ENCODE assay signal across 9 mouse cellular contexts in genomic region chr1:155415421-155415820, GRCm38 (mm10). TPM values are rescaled to one million over a fixed set of nuclear protein-coding genes. Genes with fewer than 3 reads are reported as not detected.
A peak's percentile ranks its signal among the peaks of the same experiment; 100 is the strongest.
DNase-seq lines count a peak whose midpoint lies in the region; ATAC-seq and TF ChIP-seq lines count a peak whose summit lies in the region.
"Had no signal": no experiment of that assay in that cellular context is flagged by ENCODE, and none has a peak within 500 bp of the region (broad histone marks: within the 10 kb centered on the region; RNA-seq: fewer than 3 reads in every experiment).

No protein-coding gene starts in this region.

- peak; percentile 13 to 43 for DNase-seq in cerebellum, postnatal 10 days
- no peak for DNase-seq in cerebellum, adult 18-20 months
- no peak for DNase-seq in liver, embryonic 11.5 days (ENCODE audit: low spot score)
- DNase-seq in liver: no peak
- peak; percentile 59 for DNase-seq in hindbrain, postnatal 0 days (ENCODE audit: low spot score)
- no peak for DNase-seq in layer of hippocampus, adult 8-10 months (ENCODE audit: low spot score in 2 of 2)
- no peak for DNase-seq in urinary bladder, postnatal 14 days (ENCODE audit: low spot score)
- DNase-seq: thymus, adult 2 months had no signal

- peaks cover 14% of the 10 kb centered on the region for H3K4me1 ChIP-seq in liver, embryonic 11.5 days (replicated peaks; ENCODE audit: control insufficient read depth, insufficient read depth, low read length)
- no peaks in the 10 kb centered on the region for H3K4me1 ChIP-seq in hindbrain, postnatal 0 days (ENCODE audit: insufficient read depth, low read length)
- H3K4me1 ChIP-seq in neural tube, embryonic 13.5 days (replicated peaks): peaks cover 30% of the 10 kb centered on the region

- no peaks in the 10 kb centered on the region for H3K36me3 ChIP-seq in liver, embryonic 11.5 days (ENCODE audit: control insufficient read depth, insufficient read depth, low read length)
- H3K36me3 ChIP-seq in hindbrain, postnatal 0 days (ENCODE audit: insufficient read depth, low read length): no peaks in the 10 kb centered on the region
- H3K36me3 ChIP-seq in neural tube, embryonic 13.5 days: no peaks in the 10 kb centered on the region

- WGBS in liver, embryonic 11.5 days: 66% methylated on average over 4 of the region's 4 CpGs
- 27% methylated on average over 4 of the region's 4 CpGs for WGBS in hindbrain, postnatal 0 days
- 21% methylated on average over 4 of the region's 4 CpGs for WGBS in neural tube, embryonic 13.5 days

- H3K9me3 ChIP-seq in liver, embryonic 11.5 days (ENCODE audit: control insufficient read depth, low read length): no peaks in the 10 kb centered on the region
- H3K9me3 ChIP-seq in hindbrain, postnatal 0 days (ENCODE audit: low read length): no peaks in the 10 kb centered on the region
- H3K9me3 ChIP-seq in neural tube, embryonic 13.5 days: no peaks in the 10 kb centered on the region

- no peak overlapping the region for H3K27ac ChIP-seq in liver, embryonic 11.5 days (ENCODE audit: low read depth, low read length)
- H3K27ac ChIP-seq in hindbrain, postnatal 0 days: peak overlapping the region; percentile 51
- H3K27ac ChIP-seq in neural tube, embryonic 13.5 days (replicated peaks): peak overlapping the region; percentile 75

- H3K9ac ChIP-seq in liver, embryonic 11.5 days (ENCODE audit: low read depth, low read length): 0 out of 2 replicates have a peak overlapping the region, but pooled peaks have one; percentile 8
- peak overlapping the region; percentile 41 for H3K9ac ChIP-seq in hindbrain, postnatal 0 days (replicated peaks; ENCODE audit: low read length)
- H3K9ac ChIP-seq in neural tube, embryonic 13.5 days: peak overlapping the region; percentile 95

- peak overlapping the region; percentile 76 for H3K4me2 ChIP-seq in liver, embryonic 11.5 days
- peak overlapping the region; percentile 55 for H3K4me2 ChIP-seq in hindbrain, postnatal 0 days (ENCODE audit: low read depth, low read length)
- peak overlapping the region; percentile 61 for H3K4me2 ChIP-seq in neural tube, embryonic 13.5 days

- ATAC-seq in liver, embryonic 11.5 days (replicated peaks; ENCODE audit: low FRiP score): no peak
- no peak for ATAC-seq in hindbrain, postnatal 0 days
- 0 out of 2 replicates have a peak, but pooled peaks have one; percentile 24 for ATAC-seq in neural tube, embryonic 13.5 days (ENCODE audit: low read depth)

- no peak for TF ChIP-seq CTCF in hindbrain, postnatal 0 days (IDR thresholded peaks at IDR 0.05; ENCODE audit: low read depth)

- H3K4me3 ChIP-seq in liver, embryonic 11.5 days (ENCODE audit: low read depth, low read length): peak overlapping the region; percentile 15
- H3K4me3 ChIP-seq in hindbrain, postnatal 0 days (ENCODE audit: low read length): peak overlapping the region; percentile 88
- H3K4me3 ChIP-seq in neural tube, embryonic 13.5 days: peak overlapping the region; percentile 93

- H3K27me3 ChIP-seq in liver, embryonic 11.5 days (replicated peaks; ENCODE audit: control insufficient read depth, insufficient read depth, low read length): no peaks in the 10 kb centered on the region
- no peaks in the 10 kb centered on the region for H3K27me3 ChIP-seq in hindbrain, postnatal 0 days (ENCODE audit: insufficient read depth, low read length)
- H3K27me3 ChIP-seq in neural tube, embryonic 13.5 days: no peaks in the 10 kb centered on the region

RNA-seq across cellular contexts. Expression of gene Xpr1, which starts 1.8 kb away (rescaled TPM):
- 5.3 and 8.0 TPM in 2 replicates for polyA plus RNA-seq in liver, embryonic 11.5 days (2014; fragmentation: Nextera tagmentation; extraction: Ambion mirVana)
- 107 and 126 TPM in 2 replicates for total RNA-seq in hindbrain, postnatal 0 days (2014; rRNA removed)
- 28.5 and 33.8 TPM in 2 replicates for polyA plus RNA-seq in hindbrain, postnatal 0 days (2015; fragmentation: Nextera tagmentation; extraction: Ambion mirVana)
- polyA plus RNA-seq in neural tube, embryonic 13.5 days (2015; fragmentation: Nextera tagmentation; extraction: Ambion mirVana): 45.3 and 48.7 TPM in 2 replicates
- total RNA-seq in layer of hippocampus, adult 8-10 months (2022): 10 to 100 TPM; 80.9 to 99.1 (median 88.4) TPM

Comparison
In these comparisons a context has a peak if more than half of its experiments do, and no peak if none do; other contexts are left out.
1. DNase-seq: peak in cerebellum, postnatal 10 days (2 of 2) and hindbrain, postnatal 0 days (single experiment); none in cerebellum, adult 18-20 months (0 of 2), liver, embryonic 11.5 days (single experiment), liver (single experiment), layer of hippocampus, adult 8-10 months (0 of 2) and urinary bladder, postnatal 14 days (single experiment).
2. H3K4me3 ChIP-seq: peak in every context shown above with its lines; median percentile 93 in neural tube, embryonic 13.5 days; 88 in hindbrain, postnatal 0 days; 15 in liver, embryonic 11.5 days.
3. H3K9ac ChIP-seq: peak in every context shown above with its lines; median percentile 95 in neural tube, embryonic 13.5 days; 41 in hindbrain, postnatal 0 days; 8 in liver, embryonic 11.5 days.
4. Peak in every context shown above with its lines, with median percentiles within 50 percentile points of each other: H3K4me2 ChIP-seq.